Mouse (Mus musculus) layer of hippocampus, adult 8-10 months (tissue): ENCODE data around the gene Ubl4a. TPM values are rescaled to one million over a fixed set of nuclear protein-coding genes. Genes with fewer than 3 reads are reported as not detected.

ENCODE experiments used
- microRNA-seq, 2 experiments: library from miRNA; unstranded; fragments of <30 nt; microRNA quantifications; one replicate each; pipeline ENCODE4 v1.2.0; 2022
- total RNA-seq, 4 experiments: library from RNA; stranded (reverse); gene quantifications; 2 replicates each; pipeline ENCODE4 v1.2.4; 2022

Gene Ubl4a
- total RNA-seq, 4 experiments from 2014 or later: 53.8 to 75.5 (median 62.2) TPM

Small RNAs within 50 kb of the gene (microRNA-seq; reads per million reads assigned to microRNA genes)
- gene Mir7092: 0 reads per million in 2 experiments

Other genes starting within 250 kb of the Ubl4a start
- gene Opn1mw, start 245.8 kb downstream of the Ubl4a start, total RNA-seq: under 1 TPM in 2 of 4 experiments, not detected in 2; 0.45 to 0.83 TPM
- 10 to 100 TPM; 85.8 to 96.1 (median 91.7) TPM for gene Mecp2, start 237.9 kb downstream of the Ubl4a start, total RNA-seq
- gene Tex28, start 205.4 kb downstream of the Ubl4a start, total RNA-seq: not detected
- gene Tktl1, start 196.0 kb downstream of the Ubl4a start, total RNA-seq: under 1 TPM in 2 of 4 experiments, not detected in 2; 0.20 to 0.24 TPM
- 100 to 1,000 TPM in 1 of 4 experiments, 10 to 100 TPM in 3; 70.1 to 101 (median 86.8) TPM for gene Flna, start 123.4 kb downstream of the Ubl4a start, total RNA-seq
- gene Emd, start 118.5 kb downstream of the Ubl4a start, total RNA-seq: 10 to 100 TPM; 33.0 to 42.3 (median 35.6) TPM
- gene Rpl10, start 102.4 kb downstream of the Ubl4a start, total RNA-seq: 100 to 1,000 TPM; 106 to 243 (median 166) TPM
- gene Taz, start 91.3 kb downstream of the Ubl4a start, total RNA-seq: 10 to 100 TPM; 64.2 to 86.3 (median 75.9) TPM
- gene Dnase1l1, start 90.9 kb downstream of the Ubl4a start, total RNA-seq: 1 to 10 TPM; 2.9 to 7.3 (median 5.2) TPM
- gene Atp6ap1, start 76.1 kb downstream of the Ubl4a start, total RNA-seq: 100 to 1,000 TPM; 325 to 354 (median 338) TPM
- 100 to 1,000 TPM; 637 to 728 (median 671) TPM for gene Gdi1, start 68.2 kb downstream of the Ubl4a start, total RNA-seq
- 10 to 100 TPM; 28.7 to 39.4 (median 30.9) TPM for gene Fam50a, start 60.2 kb downstream of the Ubl4a start, total RNA-seq
- 10 to 100 TPM; 30.0 to 38.9 (median 33.1) TPM for gene Plxna3, start 44.2 kb downstream of the Ubl4a start, total RNA-seq
- gene Lage3, start 19.6 kb downstream of the Ubl4a start, total RNA-seq: 10 to 100 TPM; 23.8 to 28.8 (median 26.8) TPM
- 1 to 10 TPM; 2.6 to 3.4 (median 2.9) TPM for gene Slc10a3, start 131 bp upstream of the Ubl4a start, total RNA-seq
- gene Fam3a, start 20.1 kb upstream of the Ubl4a start, total RNA-seq: 10 to 100 TPM; 18.1 to 27.3 (median 21.7) TPM
- 10 to 100 TPM; 46.2 to 56.7 (median 50.2) TPM for gene Ikbkg, start 20.1 kb upstream of the Ubl4a start, total RNA-seq
- gene G6pdx, start 56.0 kb upstream of the Ubl4a start, total RNA-seq: 10 to 100 TPM; 28.2 to 36.7 (median 30.9) TPM
- gene Gm6880, start 108.2 kb upstream of the Ubl4a start, total RNA-seq: not detected
- gene Olfr1326-ps1, start 201.7 kb upstream of the Ubl4a start, total RNA-seq: not detected
- gene Olfr1325, start 219.5 kb upstream of the Ubl4a start, total RNA-seq: not detected